Mouse (Mus musculus) heart, adult 2 months (tissue): ENCODE data around the gene Plaur. TPM values are rescaled to one million over a fixed set of nuclear protein-coding genes. Genes with fewer than 3 reads are reported as not detected.
A peak's percentile ranks its signal among the peaks of the same experiment; 100 is the strongest.

Source experiments
- DNase-seq, 2 experiments: peaks; one replicate each; pipeline ENCODE4 v3.0.0; 2021
- H3K27ac ChIP-seq: fragments of 200-600 bp; 2 replicates; pipeline ENCODE4 v1.8.1; 2022
- H3K27me3 ChIP-seq: fragments of 200-500 bp; 2 replicates; pipeline ENCODE4 v1.6.1; 2012; ENCODE audit warnings: mild to moderate bottlenecking, low read length, inconsistent platforms, mixed read lengths; ENCODE audit not compliant: control insufficient read depth, insufficient read depth
- H3K36me3 ChIP-seq: fragments of 200-500 bp; 2 replicates; pipeline ENCODE4 v1.6.1; 2012; ENCODE audit warnings: low read length, inconsistent platforms; ENCODE audit not compliant: control insufficient read depth, insufficient read depth
- H3K4me1 ChIP-seq: fragments of 200-500 bp; 2 replicates; pipeline ENCODE4 v1.6.1; 2011; ENCODE audit warnings: low read length; ENCODE audit not compliant: control insufficient read depth, insufficient read depth
- H3K4me3 ChIP-seq: fragments of 200-600 bp; 2 replicates; pipeline ENCODE4 v1.8.1; 2022
- H3K79me2 ChIP-seq: fragments of 200-500 bp; replicated peaks from 2 replicates; pipeline ENCODE4 v1.6.1; 2012; ENCODE audit warnings: mild to moderate bottlenecking, inconsistent platforms, low read length, moderate library complexity, mixed read lengths; ENCODE audit not compliant: control insufficient read depth, insufficient read depth
- H3K9ac ChIP-seq: fragments of 200-500 bp; 2 replicates; pipeline ENCODE4 v1.6.1; 2012; ENCODE audit warnings: low read depth, mild to moderate bottlenecking, control low read depth, inconsistent platforms, low read length, mixed read lengths
- CTCF ChIP-seq: fragments of 200-600 bp; IDR thresholded peaks from 2 replicates; pipeline ENCODE4 v1.8.1; 2022; ENCODE audit warnings: antibody characterized with exemption, mild to moderate bottlenecking, moderate library complexity
- EP300 ChIP-seq: fragments of 200-500 bp; IDR thresholded peaks from 2 replicates; pipeline ENCODE4 v1.6.1; 2011; ENCODE audit warnings: low read depth, low read length, control low read depth; ENCODE audit not compliant: insufficient read depth
- POLR2A ChIP-seq: fragments of 200-500 bp; IDR thresholded peaks from 2 replicates; pipeline ENCODE4 v1.6.1; 2011; ENCODE audit warnings: mild to moderate bottlenecking, low read depth, low read length, control low read depth; ENCODE audit not compliant: insufficient read depth
- WGBS: fragments of 180-500 bp; shearing (Covaris S2); methylation state at CpG from one replicate; pipeline ENCODE4 v1.1.7; 2018; 5-methylcytosine and 5-hydroxymethylcytosine counted together
- intact Hi-C: fragments of 180-260 bp; cut with DNase I; formaldehyde crosslinking; loops from one replicate; pipeline ENCODE4 v1.15.1; 2025
- polyA plus RNA-seq: library from polyadenylated mRNA; depleted of rRNA; stranded (reverse); fragments of >200 nt; gene quantifications from 2 replicates; pipeline ENCODE4 v1.2.3, GENCODE M21; 2012
- total RNA-seq, 2 experiments: library from RNA; stranded (reverse); gene quantifications; 2 replicates each; pipeline ENCODE4 v1.2.3; 2021

Plaur gene
- total and polyA plus RNA-seq, 3 experiments: 3.3 to 5.0 (median 3.6) TPM

- H3K36me3 ChIP-seq: no peaks in the 10 kb centered on the region
- H3K27ac ChIP-seq: no peak overlapping the region
- no peaks in the 10 kb centered on the region for H3K27me3 ChIP-seq
- no peaks in the 10 kb centered on the region for H3K79me2 ChIP-seq
- H3K4me3 ChIP-seq: no peak overlapping the region
- no peak for DNase-seq
- TF ChIP-seq CTCF (no peak), EP300 (no peak), POLR2A (no peak)
- 80% methylated on average over 15 of the region's 15 CpGs for WGBS
- H3K4me1 ChIP-seq: no peaks in the 10 kb centered on the region; the same call in 1 of the 2 replicates
- intact Hi-C loops: no loop called here
- no peak overlapping the region for H3K9ac ChIP-seq
Measured at GRCm38 (mm10) chr7:24423107-24423763, 39.0 kb upstream of the Plaur start.

GRCm38 (mm10) chr7:24423956-24424732 lies 38.1 kb upstream of the Plaur start:
- WGBS: 59% methylated on average over 12 of the region's 12 CpGs
- TF ChIP-seq CTCF (no peak), EP300 (no peak), POLR2A (no peak)
- Histone ChIP-seq H3K9ac (no peak overlapping the region), H3K4me3 (no peak overlapping the region), H3K27me3 (no peaks in the 10 kb centered on the region), H3K79me2 (no peaks in the 10 kb centered on the region), H3K36me3 (no peaks in the 10 kb centered on the region), H3K4me1 (no peaks in the 10 kb centered on the region; the same call in 1 of the 2 replicates), H3K27ac (no peak overlapping the region)
- DNase-seq: peak; percentile 37 to 44
- intact Hi-C loops: no loop called here

- no peak overlapping the region for H3K9ac ChIP-seq
- H3K4me3 ChIP-seq: no peak overlapping the region
- H3K4me1 ChIP-seq: no peaks in the 10 kb centered on the region; the same call in 1 of the 2 replicates
- 88% methylated on average over 9 of the region's 9 CpGs for WGBS
- no peaks in the 10 kb centered on the region for H3K36me3 ChIP-seq
- H3K27me3 ChIP-seq: no peaks in the 10 kb centered on the region
- H3K27ac ChIP-seq: no peak overlapping the region
- intact Hi-C loops: no loop called here
- H3K79me2 ChIP-seq: no peaks in the 10 kb centered on the region
- DNase-seq: no peak
- TF ChIP-seq CTCF (no peak), POLR2A (no peak), EP300 (no peak)
Measured at GRCm38 (mm10) chr7:24425919-24426318, 36.4 kb upstream of the Plaur start.

- no peak for DNase-seq
- no peaks in the 10 kb centered on the region for H3K27me3 ChIP-seq
- H3K27ac ChIP-seq: no peak overlapping the region
- intact Hi-C loops: no loop called here
- WGBS: 97% methylated on average over 8 of the region's 8 CpGs
- TF ChIP-seq POLR2A (no peak), EP300 (no peak), CTCF (no peak)
- H3K9ac ChIP-seq: no peak overlapping the region
- no peaks in the 10 kb centered on the region for H3K36me3 ChIP-seq
- H3K4me1 ChIP-seq: no peaks in the 10 kb centered on the region; the same call in 1 of the 2 replicates
- H3K4me3 ChIP-seq: no peak overlapping the region
- no peaks in the 10 kb centered on the region for H3K79me2 ChIP-seq
Measured at GRCm38 (mm10) chr7:24427168-24427567, 35.1 kb upstream of the Plaur start.

- WGBS: 89% methylated on average over 5 of the region's 5 CpGs
- H3K4me3 ChIP-seq: no peak overlapping the region
Measured at GRCm38 (mm10) chr7:24428725-24429124, 33.6 kb upstream of the Plaur start.

More at GRCm38 (mm10) chr7:24428725-24429124, 33.6 kb upstream of the Plaur start:
- no peaks in the 10 kb centered on the region for H3K36me3 ChIP-seq
- no peak for DNase-seq
- H3K79me2 ChIP-seq: no peaks in the 10 kb centered on the region
- no peaks in the 10 kb centered on the region; the same call in 1 of the 2 replicates for H3K4me1 ChIP-seq
- no peak overlapping the region for H3K9ac ChIP-seq
- intact Hi-C loops: no loop called here
- TF ChIP-seq POLR2A: no peak
- TF ChIP-seq CTCF: no peak
- TF ChIP-seq EP300: no peak
- no peak overlapping the region for H3K27ac ChIP-seq
- peaks cover 2% of the 10 kb centered on the region; the same call in 1 of the 2 replicates for H3K27me3 ChIP-seq
